In the genomic region with DNA sequence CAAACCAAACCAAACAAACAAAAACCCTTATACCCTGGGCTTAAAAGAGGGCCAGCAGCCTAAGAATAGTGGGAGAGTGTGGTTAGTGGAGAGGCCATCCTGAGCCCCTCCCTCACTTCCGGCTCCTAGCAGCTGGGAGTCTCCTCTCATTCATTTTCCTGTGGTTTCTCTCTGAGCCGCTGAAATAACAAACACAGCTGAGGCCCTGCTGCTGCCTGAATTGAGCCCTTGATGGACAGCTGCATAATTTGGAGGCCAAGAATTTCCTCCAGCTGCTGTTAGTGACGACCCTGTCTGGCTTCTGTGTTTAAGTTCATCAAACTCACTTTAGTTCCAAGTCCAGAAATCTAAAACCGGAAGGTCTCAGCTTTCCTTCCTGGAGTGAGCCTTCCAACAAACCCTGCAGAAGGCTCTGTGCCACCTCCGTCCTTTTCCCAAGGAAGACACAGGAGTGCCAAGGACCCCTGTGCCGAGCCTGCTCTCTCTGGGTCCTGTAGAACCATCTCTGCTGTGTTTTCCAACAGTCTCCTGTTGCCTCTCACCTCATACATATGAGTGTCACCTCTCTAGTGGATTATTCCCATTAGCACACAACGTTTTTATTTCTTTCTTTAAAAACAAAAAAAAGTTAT, we compare ENCODE assay signal across 9 mouse cellular contexts. TPM values are rescaled to one million over a fixed set of nuclear protein-coding genes. Genes with fewer than 3 reads are reported as not detected.
DNase-seq lines count a peak whose midpoint lies in the region; ATAC-seq and TF ChIP-seq lines count a peak whose summit lies in the region.
"Had no signal": no experiment of that assay in that cellular context is flagged by ENCODE, and none has a peak within 500 bp of the region (broad histone marks: within the 10 kb centered on the region; RNA-seq: fewer than 3 reads in every experiment).

No protein-coding gene starts in this region.

- no peak overlapping the region for H3K9ac ChIP-seq in forebrain, embryonic 16.5 days (replicated peaks; ENCODE audit: low read depth, low read length)
- H3K9ac ChIP-seq in liver, postnatal 0 days (replicated peaks): no peak overlapping the region
- H3K9ac ChIP-seq: liver, embryonic 13.5 days had no signal

- TF ChIP-seq EP300 in liver, postnatal 0 days (IDR thresholded peaks at IDR 0.05; ENCODE audit: low read depth): no peak

- no peak overlapping the region for H3K4me3 ChIP-seq in left cerebral cortex, adult 2 months
- H3K4me3 ChIP-seq in forebrain, embryonic 16.5 days (replicated peaks; ENCODE audit: low read length): no peak overlapping the region
- H3K4me3 ChIP-seq in liver, postnatal 0 days (ENCODE audit: low read depth, low read length): no peak overlapping the region
- H3K4me3 ChIP-seq: liver, embryonic 13.5 days had no signal

- H3K4me1 ChIP-seq in forebrain, embryonic 16.5 days (replicated peaks; ENCODE audit: control insufficient read depth, insufficient read depth, low read length): no peaks in the 10 kb centered on the region; the same call in 1 of the 2 replicates
- H3K4me1 ChIP-seq in liver, postnatal 0 days (ENCODE audit: insufficient read depth): peaks cover 17% of the 10 kb centered on the region

- no peaks in the 10 kb centered on the region for H3K27me3 ChIP-seq in forebrain, embryonic 16.5 days (replicated peaks; ENCODE audit: control insufficient read depth, insufficient read depth, low read length)
- H3K27me3 ChIP-seq in liver, postnatal 0 days (ENCODE audit: insufficient read depth, low read length): no peaks in the 10 kb centered on the region
- H3K27me3 ChIP-seq: liver, embryonic 13.5 days had no signal

- intact Hi-C loops in left cerebral cortex, postnatal 14 days (cut with DNase I): no loop called here
- intact Hi-C loops in left cerebral cortex, adult 2 months (cut with DNase I): no loop called here

- no peak overlapping the region for H3K4me2 ChIP-seq in forebrain, embryonic 16.5 days (ENCODE audit: low read length)
- H3K4me2 ChIP-seq in liver, postnatal 0 days (ENCODE audit: low read depth, low read length): peak overlapping the region; percentile 22; the same call in 1 of the 2 replicates
- H3K4me2 ChIP-seq: liver, embryonic 13.5 days had no signal

- H3K27ac ChIP-seq in left cerebral cortex, adult 2 months: no peak overlapping the region
- H3K27ac ChIP-seq in forebrain, embryonic 16.5 days (ENCODE audit: low read length): peak overlapping the region; percentile 13; the same call in 1 of the 2 replicates
- no peak overlapping the region for H3K27ac ChIP-seq in liver, postnatal 0 days (ENCODE audit: low read depth)
- H3K27ac ChIP-seq: liver, embryonic 13.5 days had no signal

- ATAC-seq in forebrain, embryonic 16.5 days: peak; percentile 90
- no peak for ATAC-seq in liver, postnatal 0 days
- no peak for ATAC-seq in CD4-positive, CD25-positive, alpha-beta regulatory T cell, adult 4 months

- WGBS in forebrain, embryonic 16.5 days: 22% methylated on average over 7 of the region's 7 CpGs
- 19% methylated on average over 7 of the region's 7 CpGs for WGBS in liver, postnatal 0 days (ENCODE audit: insufficient replicate concordance)

- TF ChIP-seq CTCF in left cerebral cortex, adult 2 months (IDR thresholded peaks at IDR 0.05): no peak
- TF ChIP-seq CTCF in liver, postnatal 0 days (IDR thresholded peaks at IDR 0.05; ENCODE audit: low read depth): no peak

- DNase-seq in left cerebral cortex, postnatal 14 days (ENCODE audit: low spot score in 2 of 2): peak; percentile 4 to 9
- no peak for DNase-seq in left cerebral cortex, adult 2 months (ENCODE audit: extremely low spot score in 1 of 2, low spot score in 2 of 2)
- peak; percentile 14 for DNase-seq in hindlimb bud, embryonic 11.5 days (ENCODE audit: extremely low spot score, low read depth, low spot score)
- no peak for DNase-seq in liver, postnatal 0 days
- peak; percentile 57 for DNase-seq in retina, postnatal 1 day
- DNase-seq in cerebellum, postnatal 25 days: no peak
- DNase-seq: liver, embryonic 13.5 days had no signal

- H3K36me3 ChIP-seq in forebrain, embryonic 16.5 days (ENCODE audit: control insufficient read depth, insufficient read depth): no peaks in the 10 kb centered on the region
- H3K36me3 ChIP-seq in liver, postnatal 0 days (replicated peaks; ENCODE audit: insufficient read depth, low read length): no peaks in the 10 kb centered on the region
- H3K36me3 ChIP-seq: liver, embryonic 13.5 days had no signal

- H3K9me3 ChIP-seq in forebrain, embryonic 16.5 days (ENCODE audit: control insufficient read depth, low read length): no peaks in the 10 kb centered on the region
- H3K9me3 ChIP-seq in liver, postnatal 0 days (ENCODE audit: low read length): no peaks in the 10 kb centered on the region
- H3K9me3 ChIP-seq: liver, embryonic 13.5 days had no signal

RNA-seq across cellular contexts. Expression of a gene that starts 48.2 kb away (rescaled TPM):
- total RNA-seq in left cerebral cortex, postnatal 14 days (2021): 1 to 10 TPM; 3.4 to 3.8 TPM
- 1 to 10 TPM; 3.1 to 6.3 TPM for total RNA-seq in left cerebral cortex, adult 2 months (2021)
- polyA plus RNA-seq in forebrain, embryonic 16.5 days (2015; fragmentation: Nextera tagmentation; extraction: Ambion mirVana): 7.8 and 8.0 TPM in 2 replicates
- 0.39 and 0.58 TPM in 2 replicates for polyA plus RNA-seq in liver, postnatal 0 days (2015; fragmentation: Nextera tagmentation; extraction: Ambion mirVana)
- under 1 TPM in 1 of 2 experiments, not detected in 1; 0.09 TPM for polyA plus RNA-seq in CD4-positive, CD25-positive, alpha-beta regulatory T cell, adult 4 months (2017; shearing (Covaris generic))

Comparison
In these comparisons a context has a peak if more than half of its experiments do, and no peak if none do; other contexts are left out.
1. DNase-seq: peak in left cerebral cortex, postnatal 14 days (2 of 2), hindlimb bud, embryonic 11.5 days (single experiment) and retina, postnatal 1 day (single experiment); none in left cerebral cortex, adult 2 months (0 of 2), liver, postnatal 0 days (single experiment) and cerebellum, postnatal 25 days (0 of 2).